Mouse (Mus musculus) adrenal gland (tissue): ENCODE measurements around the gene Ptprj.

ENCODE experiments used
- intact Hi-C: fragments of 180-260 bp; cut with DNase I; formaldehyde crosslinking; loops from one replicate; pipeline ENCODE4 v1.15.1; 2025
- long read RNA-seq, 2 experiments: library from polyadenylated mRNA; unstranded; transcript quantifications; one replicate each; pipeline ENCODE4 v2.0.0; 2020; ENCODE audit warnings: borderline replicate concordance in 1 of 2; ENCODE audit not compliant: insufficient replicate concordance in 1 of 2

Gene Ptprj
- long read RNA-seq, experiment 1, partial matches to known transcripts, result 0 of 2 reads
- long read RNA-seq, experiment 1, other reads (novel, unspliced or antisense), result 2 of 2 reads
- long read RNA-seq, experiment 2, partial matches to known transcripts, result 2 of 6 reads
- long read RNA-seq, experiment 2, other reads (novel, unspliced or antisense), result 4 of 6 reads

GRCm38 (mm10) chr2:90580236-90581005 lies at the start of gene Ptprj:
TSS of gene Ptprj (minus strand) at chr2:90580647.
- intact Hi-C loops, result loop anchor here (5.0 kb wide), 1 partner anchor 47 kb away; no protein-coding TSS in a partner anchor

- intact Hi-C loops, result loop anchor here (5.0 kb wide), 1 partner anchor 47 kb away; the partner anchor contains the start of gene Ptprj
Observed at GRCm38 (mm10) chr2:90629552-90629951, 49.1 kb upstream of the Ptprj start.

GRCm38 (mm10) chr2:90628261-90628660 lies 47.8 kb upstream of the Ptprj start:
- intact Hi-C loops, result loop anchor here (5.0 kb wide), 1 partner anchor 46 kb away; the partner anchor contains the start of gene Ptprj

- intact Hi-C loops, result loop anchor here (2.0 to 5.0 kb wide), 2 partner anchors 43 to 152 kb away; partner anchors contain the start of gene Ptprj
Observed at GRCm38 (mm10) chr2:90624920-90625319, 44.5 kb upstream of the Ptprj start.

- intact Hi-C loops, result loop anchor here (2.0 kb wide), 1 partner anchor 152 kb away; no protein-coding TSS in a partner anchor
Observed at GRCm38 (mm10) chr2:90624339-90624738, 43.9 kb upstream of the Ptprj start.

- intact Hi-C loops, result no loop called here
Observed at GRCm38 (mm10) chr2:90620815-90621214, 40.4 kb upstream of the Ptprj start.

- intact Hi-C loops, result no loop called here
Observed at GRCm38 (mm10) chr2:90619648-90620047, 39.2 kb upstream of the Ptprj start.

GRCm38 (mm10) chr2:90614651-90615171 lies 34.3 kb upstream of the Ptprj start:
- intact Hi-C loops, result no loop called here

- intact Hi-C loops, result no loop called here
Observed at GRCm38 (mm10) chr2:90613591-90613990, 33.1 kb upstream of the Ptprj start.

GRCm38 (mm10) chr2:90613006-90613405 lies 32.6 kb upstream of the Ptprj start:
- intact Hi-C loops, result no loop called here

GRCm38 (mm10) chr2:90611959-90612571 lies 31.6 kb upstream of the Ptprj start:
- intact Hi-C loops, result no loop called here

- intact Hi-C loops, result no loop called here
Observed at GRCm38 (mm10) chr2:90601056-90601455, 20.6 kb upstream of the Ptprj start.

GRCm38 (mm10) chr2:90588141-90588540 lies 7.7 kb upstream of the Ptprj start:
- intact Hi-C loops, result no loop called here

- intact Hi-C loops, result loop anchor here (5.0 kb wide), 1 partner anchor 43 kb away; no protein-coding TSS in a partner anchor
Observed at GRCm38 (mm10) chr2:90584506-90584905, 4.1 kb upstream of the Ptprj start.

GRCm38 (mm10) chr2:90583628-90584131 lies 3.2 kb upstream of the Ptprj start:
- intact Hi-C loops, result loop anchor here (5.0 kb wide), 1 partner anchor 44 kb away; no protein-coding TSS in a partner anchor

GRCm38 (mm10) chr2:90582814-90583213 lies 2.4 kb upstream of the Ptprj start:
- intact Hi-C loops, result loop anchor here (5.0 kb wide), 1 partner anchor 44 kb away; no protein-coding TSS in a partner anchor

GRCm38 (mm10) chr2:90582311-90582710 lies 1.9 kb upstream of the Ptprj start:
- intact Hi-C loops, result loop anchor here (5.0 kb wide), 1 partner anchor 45 kb away; no protein-coding TSS in a partner anchor

GRCm38 (mm10) chr2:90581796-90582125 lies 1.3 kb upstream of the Ptprj start:
- intact Hi-C loops, result loop anchor here (5.0 kb wide), 1 partner anchor 46 kb away; no protein-coding TSS in a partner anchor

GRCm38 (mm10) chr2:90581006-90581795 lies 754 bp upstream of the Ptprj start:
- intact Hi-C loops, result loop anchor here (5.0 kb wide), 1 partner anchor 46 kb away; no protein-coding TSS in a partner anchor

- intact Hi-C loops, result loop anchor here (5.0 to 10.0 kb wide), 2 partner anchors 48 to 105 kb away; no protein-coding TSS in a partner anchor
Observed at GRCm38 (mm10) chr2:90579728-90580235, 665 bp downstream of the Ptprj start.
